Mouse (Mus musculus) MEL (cell line): ENCODE results near the gene Ncf2. TPM values are rescaled to one million over a fixed set of nuclear protein-coding genes. Genes with fewer than 3 reads are reported as not detected.
A peak's percentile ranks its signal among the peaks of the same experiment; 100 is the strongest.

Experiments used
- DNase-seq: peaks from one replicate; pipeline ENCODE4 v3.0.0; 2011; ENCODE audit warnings: low read depth, low spot score
- H3K27ac ChIP-seq: 2 replicates; pipeline ENCODE4 v1.5.1; 2012; ENCODE audit warnings: low read depth, mild to moderate bottlenecking, control low read depth, low read length, moderate library complexity; ENCODE audit not compliant: control insufficient read depth
- H3K27me3 ChIP-seq, 2 experiments: fragments of 150-350 bp in 1 of 2; sonication (generic) in 1 of 2; 2 replicates each; pipeline ENCODE4 v1.6.1; 2012; ENCODE audit warnings: low read length in 2 of 2, mild to moderate bottlenecking in 2 of 2, improper control_type of control experiment in 1 of 2, moderate library complexity in 1 of 2; ENCODE audit not compliant: insufficient read depth in 2 of 2, control insufficient read depth in 1 of 2
- H3K36me3 ChIP-seq, 2 experiments: 2 replicates each; pipeline ENCODE4 v1.6.1; 2012 to 2014; ENCODE audit warnings: low read length in 2 of 2, improper control_type of control experiment in 1 of 2, inconsistent platforms in 1 of 2, mild to moderate bottlenecking in 1 of 2; ENCODE audit not compliant: insufficient read depth in 2 of 2, control insufficient read depth in 1 of 2
- H3K4me1 ChIP-seq, 2 experiments: fragments of 150-350 bp in 1 of 2; sonication (generic) in 1 of 2; 2 replicates each; pipeline ENCODE4 v1.6.1; 2012; ENCODE audit warnings: low read length in 2 of 2, improper control_type of control experiment in 1 of 2, mild to moderate bottlenecking in 1 of 2; ENCODE audit not compliant: insufficient read depth in 2 of 2, control insufficient read depth in 1 of 2
- H3K4me3 ChIP-seq, 2 experiments: fragments of 150-350 bp in 1 of 2; sonication (generic) in 1 of 2; 2 replicates each; pipeline ENCODE4 v1.5.1; 2012; ENCODE audit warnings: low read depth in 2 of 2, low read length in 2 of 2, mild to moderate bottlenecking in 2 of 2, moderate library complexity in 2 of 2, control low read depth in 1 of 2, improper control_type of control experiment in 1 of 2; ENCODE audit not compliant: control insufficient read depth in 1 of 2, insufficient read depth in 1 of 2
- H3K79me2 ChIP-seq: 2 replicates; pipeline ENCODE4 v1.6.1; 2012; ENCODE audit warnings: mild to moderate bottlenecking, low read length, moderate library complexity; ENCODE audit not compliant: control insufficient read depth, poor library complexity, insufficient read depth
- H3K9ac ChIP-seq: 2 replicates; pipeline ENCODE4 v1.6.1; 2012; ENCODE audit warnings: low read depth, mild to moderate bottlenecking, control low read depth, low read length, moderate library complexity; ENCODE audit not compliant: control insufficient read depth, poor library complexity, severe bottlenecking
- H3K9me3 ChIP-seq: fragments of 150-350 bp; sonication (generic); replicated peaks from 2 replicates; pipeline ENCODE4 v1.6.1; 2012; ENCODE audit warnings: mild to moderate bottlenecking, low read length, improper control_type of control experiment, moderate library complexity; ENCODE audit not compliant: insufficient read depth
- CTCF ChIP-seq, 3 experiments: IDR thresholded peaks in 2 of 3; conservative IDR thresholded peaks in 1 of 3; 2 replicates each; pipeline ENCODE4 v1.5.1; 2011 to 2012; ENCODE audit warnings: low read length in 3 of 3, low read depth in 2 of 3, mild to moderate bottlenecking in 2 of 3, improper control_type of control experiment in 1 of 3, inconsistent platforms in 1 of 3, mixed read lengths in 1 of 3, moderate library complexity in 1 of 3; ENCODE audit not compliant: control insufficient read depth in 1 of 3, insufficient read depth in 1 of 3, poor library complexity in 1 of 3, severe bottlenecking in 1 of 3
- ETS1 ChIP-seq: IDR thresholded peaks from 2 replicates; pipeline ENCODE4 v1.6.1; 2012; ENCODE audit warnings: low read depth, mild to moderate bottlenecking, inconsistent platforms, low read length, improper control_type of control experiment, moderate library complexity
- GABPA ChIP-seq: IDR thresholded peaks from 2 replicates; pipeline ENCODE4 v1.6.1; 2012; ENCODE audit warnings: low read depth, mild to moderate bottlenecking, inconsistent platforms, low read length, improper control_type of control experiment, moderate library complexity
- GATA1 ChIP-seq: IDR thresholded peaks from 2 replicates; pipeline ENCODE4 v1.6.1; 2011; ENCODE audit warnings: low read depth, low read length, improper control_type of control experiment
- HCFC1 ChIP-seq: IDR thresholded peaks from 2 replicates; pipeline ENCODE4 v1.6.1; 2012; ENCODE audit warnings: low read depth, mild to moderate bottlenecking, inconsistent platforms, low read length, improper control_type of control experiment, moderate library complexity
- JUND ChIP-seq: IDR thresholded peaks from 2 replicates; pipeline ENCODE4 v1.6.1; 2011; ENCODE audit warnings: low read depth, mild to moderate bottlenecking, improper control_type of control experiment, low read length
- MAX ChIP-seq: IDR thresholded peaks from 2 replicates; pipeline ENCODE4 v1.6.1; 2011; ENCODE audit warnings: low read length, improper control_type of control experiment
- MXI1 ChIP-seq: IDR thresholded peaks from 2 replicates; pipeline ENCODE4 v1.6.1; 2011; ENCODE audit warnings: mild to moderate bottlenecking, low read depth, low read length, improper control_type of control experiment
- MYC ChIP-seq: IDR thresholded peaks from 2 replicates; pipeline ENCODE4 v1.6.1; 2011; ENCODE audit warnings: low read depth, mild to moderate bottlenecking, low read length, improper control_type of control experiment, moderate library complexity
- NRF1 ChIP-seq: IDR thresholded peaks from 2 replicates; pipeline ENCODE4 v1.6.1; 2014; ENCODE audit warnings: low read depth, mild to moderate bottlenecking, inconsistent platforms, low read length, improper control_type of control experiment, moderate library complexity; ENCODE audit not compliant: poor library complexity, insufficient read depth, severe bottlenecking
- POLR2A ChIP-seq, 2 experiments: IDR thresholded peaks; 2 replicates each; pipeline ENCODE4 v1.6.1; 2011 to 2012; ENCODE audit warnings: low read length in 2 of 2, mild to moderate bottlenecking in 2 of 2, control low read depth in 1 of 2, improper control_type of control experiment in 1 of 2, low read depth in 1 of 2, moderate library complexity in 1 of 2; ENCODE audit not compliant: control insufficient read depth in 1 of 2, insufficient read depth in 1 of 2, poor library complexity in 1 of 2
- RAD21 ChIP-seq: IDR thresholded peaks from 2 replicates; pipeline ENCODE4 v1.6.1; 2011; ENCODE audit warnings: mild to moderate bottlenecking, low read depth, low read length, improper control_type of control experiment
- RCOR1 ChIP-seq: IDR thresholded peaks from 2 replicates; pipeline ENCODE4 v1.6.1; 2012; ENCODE audit warnings: low read depth, mild to moderate bottlenecking, inconsistent platforms, low read length, improper control_type of control experiment
- SIN3A ChIP-seq: IDR thresholded peaks from 2 replicates; pipeline ENCODE4 v1.6.1; 2012; ENCODE audit warnings: low read length, improper control_type of control experiment, inconsistent platforms
- SMC3 ChIP-seq: IDR thresholded peaks from 2 replicates; pipeline ENCODE4 v1.6.1; 2011; ENCODE audit warnings: low read depth, low read length, improper control_type of control experiment
- TAL1 ChIP-seq: IDR thresholded peaks from 2 replicates; pipeline ENCODE4 v1.6.1; 2012; ENCODE audit warnings: mild to moderate bottlenecking, inconsistent platforms, low read length, moderate library complexity, mixed read lengths
- TBP ChIP-seq: IDR thresholded peaks from 2 replicates; pipeline ENCODE4 v1.8.0; 2011; ENCODE audit warnings: low read depth, low read length, improper control_type of control experiment
- TCF12 ChIP-seq: IDR thresholded peaks from 2 replicates; pipeline ENCODE4 v1.6.1; 2014; ENCODE audit warnings: low read depth, mild to moderate bottlenecking, inconsistent platforms, low read length, improper control_type of control experiment, moderate library complexity
- ZNF384 ChIP-seq: IDR thresholded peaks from 2 replicates; pipeline ENCODE4 v1.6.1; 2012; ENCODE audit warnings: low read depth, mild to moderate bottlenecking, inconsistent platforms, low read length, improper control_type of control experiment
- polyA plus RNA-seq, 2 experiments: library from polyadenylated mRNA; stranded (reverse) in 1 of 2; unstranded in 1 of 2; fragments of >175 nt in 1 of 2; fragments of >200 nt in 1 of 2; gene quantifications; 2 replicates each; pipeline versions ENCODE4 v1.2.1 to v1.2.4; 2012; ENCODE audit warnings: low replicate concordance in 2 of 2, low read depth in 1 of 2; ENCODE audit not compliant: insufficient read length in 2 of 2, insufficient read depth in 1 of 2, missing spikeins in 1 of 2
- total RNA-seq: library from RNA; depleted of rRNA; stranded (reverse); fragments of 300-350 nt; gene quantifications from 2 replicates; pipeline ENCODE4 v1.2.3, GENCODE M21; 2012

The Ncf2 gene
- total and polyA plus RNA-seq, 3 experiments: 41.8 to 49.2 TPM; not detected in 1

DNA sequence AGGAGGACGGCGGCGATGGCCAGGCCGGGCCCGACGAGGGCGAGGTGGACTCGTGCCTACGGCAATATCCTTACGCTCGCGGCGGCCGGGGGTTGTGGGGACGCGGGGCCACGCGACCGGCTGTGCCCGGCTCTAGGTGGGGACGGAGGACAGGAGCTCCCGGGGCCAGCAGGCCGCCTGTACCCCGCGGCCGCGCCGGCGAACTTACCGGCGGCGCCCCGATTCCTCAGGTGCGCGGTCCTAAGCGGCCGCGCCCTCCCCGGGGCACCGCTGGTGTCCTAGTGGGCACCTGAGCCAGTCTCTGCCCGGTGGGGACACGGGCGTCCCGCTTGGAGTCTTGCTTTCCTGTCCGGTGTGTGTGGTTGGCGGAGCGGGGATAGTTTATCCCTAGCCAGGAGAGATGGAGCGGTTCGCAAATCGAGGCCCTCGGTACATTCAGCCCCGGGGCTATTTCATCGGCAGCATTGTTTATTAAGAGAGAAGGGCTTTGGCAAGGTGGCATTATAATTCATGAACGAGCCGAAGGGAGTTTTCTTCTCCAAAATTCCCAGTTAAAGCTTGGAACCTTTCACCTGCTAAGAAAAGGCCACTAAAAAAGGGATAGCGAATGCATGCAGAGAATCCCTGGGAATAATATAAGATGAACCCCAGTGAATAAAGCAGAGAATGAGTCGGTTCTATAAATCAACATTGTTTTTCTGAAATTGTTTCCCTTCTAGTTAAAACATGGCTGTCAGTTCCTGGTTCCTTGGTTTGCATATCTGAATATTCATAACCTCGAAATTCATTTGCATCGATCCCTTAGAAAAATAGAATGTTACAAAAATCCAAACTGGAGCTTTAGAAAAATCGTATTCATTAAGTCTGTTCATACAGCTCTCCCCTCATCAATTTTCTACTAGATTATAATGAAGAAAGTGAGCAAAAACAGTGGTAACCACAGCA, 32.9 kb upstream of the Ncf2 start (continued):
- TF ChIP-seq MYC (0 out of 2 replicates have a peak, but pooled peaks have one; percentile 13), ETS1 (no peak), NRF1 (no peak), MAX (0 out of 2 replicates have a peak, but pooled peaks have one; percentile 14), GATA1 (no peak), MXI1 (peak; percentile 8), GABPA (no peak), TAL1 (no peak)

DNA sequence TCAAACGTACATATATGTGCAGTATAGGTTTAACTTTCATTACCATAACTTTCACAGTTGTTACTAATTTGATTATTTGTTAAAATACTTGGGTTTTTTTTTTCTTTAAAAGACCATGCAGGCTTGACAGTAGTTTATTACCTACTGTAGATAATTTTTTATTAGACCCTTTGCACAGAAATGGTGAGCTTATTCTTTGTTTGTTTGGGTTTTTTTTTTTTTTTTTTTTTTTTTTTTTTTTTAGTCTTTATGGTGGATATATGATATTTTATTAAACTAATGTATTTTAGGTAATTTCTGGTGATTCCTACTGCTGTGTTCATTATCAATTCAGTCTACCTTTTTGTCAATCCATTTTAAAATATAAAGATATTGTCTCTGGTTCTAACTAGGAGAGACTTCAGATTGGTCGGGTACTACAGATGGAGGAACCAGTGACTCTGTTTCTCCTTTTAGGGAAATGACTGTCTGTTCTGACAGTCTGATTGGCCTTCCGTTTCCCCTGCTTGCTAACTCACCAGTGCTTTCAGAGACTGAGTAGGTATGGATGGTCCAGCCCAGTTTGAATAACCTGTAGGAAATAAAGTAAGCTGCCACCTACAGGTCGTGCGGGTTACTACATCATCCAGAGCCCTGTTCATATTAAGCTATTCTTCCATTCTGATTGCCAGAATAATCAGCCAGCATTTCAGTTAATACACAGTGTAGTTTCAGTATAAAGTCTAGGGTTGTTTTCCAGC, 32.1 kb upstream of the Ncf2 start:
- TF ChIP-seq ETS1: no peak
- peak; percentile 73 for TF ChIP-seq SIN3A
- TF ChIP-seq TCF12: no peak
- TF ChIP-seq ZNF384: peak; percentile 75; the same call in 1 of the 2 replicates
- 0 out of 2 replicates have a peak, but pooled peaks have one; percentile 27 for TF ChIP-seq TBP
- peak; percentile 39; the same call in 1 of the 2 replicates for TF ChIP-seq HCFC1
- peak; percentile 63 for TF ChIP-seq SMC3
- TF ChIP-seq CTCF (IDR thresholded peaks at IDR 0.05 in 2 of 3, conservative IDR thresholded peaks at IDR 0.05 in 1 of 3; ENCODE audit: control insufficient read depth in 1 of 3, insufficient read depth in 1 of 3, low read depth in 2 of 3, low read length in 3 of 3, poor library complexity in 1 of 3, severe bottlenecking in 1 of 3): peak; percentile 33 to 87 (median 78); a peak in 5 of 6 replicates
- TF ChIP-seq JUND: no peak
- TF ChIP-seq GATA1: no peak
- TF ChIP-seq RAD21: peak; percentile 24
- TF ChIP-seq POLR2A (IDR thresholded peaks at IDR 0.05; ENCODE audit: control insufficient read depth in 1 of 2, insufficient read depth in 1 of 2, low read depth in 1 of 2, low read length in 2 of 2, poor library complexity in 1 of 2): 0 out of 4 replicates have a peak, but pooled peaks of 1 of the 2 experiments have one; percentile 25
- no peak for TF ChIP-seq RCOR1
- peak; percentile 18; the same call in 1 of the 2 replicates for TF ChIP-seq MXI1
- Histone ChIP-seq H3K9ac (peak overlapping the region; percentile 96; the same call in 1 of the 2 replicates), H3K4me1 (peaks cover 0 to 4% of the 10 kb centered on the region in 2 experiments; a peak in 2 of 4 replicates), H3K36me3 (peaks cover 4 to 25% of the 10 kb centered on the region in 2 experiments), H3K27me3 (peaks cover 2 to 3% of the 10 kb centered on the region in 2 experiments; a peak in 3 of 4 replicates), H3K9me3 (no peaks in the 10 kb centered on the region), H3K79me2 (peaks cover 13% of the 10 kb centered on the region), H3K4me3 (peak overlapping the region in 1 of 2 experiments; percentile 99; a peak in 2 of 4 replicates), H3K27ac (no peak overlapping the region)
- peak; percentile 95 for DNase-seq
